Mouse (Mus musculus): ENCODE results near the gene Gstt2. TPM values are rescaled to one million over a fixed set of nuclear protein-coding genes. Genes with fewer than 3 reads are reported as not detected.

The Gstt2 gene
- total and polyA plus RNA-seq, 2 experiments from 2014 or later: 10.2 to 11.1 TPM

GRCm38 (mm10) chr10:75834721-75835120 lies 2.5 kb downstream of the Gstt2 start:
- no peak for ATAC-seq
- Histone ChIP-seq H3K27ac (peak overlapping the region; percentile 20; the same call in 1 of the 2 replicates), H3K9me3 (ENCODE audit: low read length) (no peaks in the 10 kb centered on the region), H3K27me3 (ENCODE audit: insufficient read depth, low read length) (no peaks in the 10 kb centered on the region), H3K9ac (replicated peaks; ENCODE audit: low read length) (peak overlapping the region; percentile 37; the same call in 1 of the 2 replicates), H3K4me3 (ENCODE audit: low read length) (peak overlapping the region; percentile 37), H3K36me3 (ENCODE audit: insufficient read depth, low read length) (no peaks in the 10 kb centered on the region), H3K4me1 (ENCODE audit: insufficient read depth, low read length) (peaks cover 24% of the 10 kb centered on the region), H3K4me2 (ENCODE audit: low read depth, low read length) (peak overlapping the region; percentile 69)
- TF ChIP-seq CTCF (IDR thresholded peaks at IDR 0.05; ENCODE audit: low read depth): no peak
- DNase-seq (ENCODE audit: low spot score): no peak
- 12% methylated on average over 9 of the region's 9 CpGs for WGBS

- no peak for TF ChIP-seq CTCF (IDR thresholded peaks at IDR 0.05; ENCODE audit: low read depth)
- DNase-seq (ENCODE audit: low spot score) (peak; percentile 78), ATAC-seq (no peak)
- Histone ChIP-seq H3K4me2 (ENCODE audit: low read depth, low read length) (peak overlapping the region; percentile 69), H3K27ac (peak overlapping the region; percentile 20; the same call in 1 of the 2 replicates), H3K27me3 (ENCODE audit: insufficient read depth, low read length) (no peaks in the 10 kb centered on the region), H3K36me3 (ENCODE audit: insufficient read depth, low read length) (no peaks in the 10 kb centered on the region), H3K9me3 (ENCODE audit: low read length) (no peaks in the 10 kb centered on the region), H3K4me3 (ENCODE audit: low read length) (peak overlapping the region; percentile 37), H3K4me1 (ENCODE audit: insufficient read depth, low read length) (peaks cover 24% of the 10 kb centered on the region), H3K9ac (replicated peaks; ENCODE audit: low read length) (peak overlapping the region; percentile 37; the same call in 1 of the 2 replicates)
- under 1% methylated on average over 21 of the region's 21 CpGs for WGBS
Observed at GRCm38 (mm10) chr10:75834250-75834649, 3.0 kb downstream of the Gstt2 start.

GRCm38 (mm10) chr10:75833456-75834080 lies 3.7 kb downstream of the Gstt2 start:
- H3K27ac ChIP-seq: no peak overlapping the region
- H3K4me3 ChIP-seq (ENCODE audit: low read length): peak overlapping the region; percentile 37
- peak overlapping the region; percentile 69 for H3K4me2 ChIP-seq (ENCODE audit: low read depth, low read length)
- TF ChIP-seq CTCF (IDR thresholded peaks at IDR 0.05; ENCODE audit: low read depth): no peak
- H3K4me1 ChIP-seq (ENCODE audit: insufficient read depth, low read length): peaks cover 24% of the 10 kb centered on the region
- H3K9ac ChIP-seq (replicated peaks; ENCODE audit: low read length): no peak overlapping the region
- H3K9me3 ChIP-seq (ENCODE audit: low read length): no peaks in the 10 kb centered on the region
- H3K27me3 ChIP-seq (ENCODE audit: insufficient read depth, low read length): no peaks in the 10 kb centered on the region
- H3K36me3 ChIP-seq (ENCODE audit: insufficient read depth, low read length): no peaks in the 10 kb centered on the region
- DNase-seq (ENCODE audit: low spot score): no peak
- ATAC-seq: no peak
- WGBS: 17% methylated on average over 21 of the region's 21 CpGs

- no peak for ATAC-seq
- no peak overlapping the region for H3K4me3 ChIP-seq (ENCODE audit: low read length)
- H3K4me1 ChIP-seq (ENCODE audit: insufficient read depth, low read length): peaks cover 17% of the 10 kb centered on the region
- no peak overlapping the region for H3K27ac ChIP-seq
- no peaks in the 10 kb centered on the region for H3K36me3 ChIP-seq (ENCODE audit: insufficient read depth, low read length)
- WGBS: 66% methylated on average over 13 of the region's 13 CpGs
- no peak overlapping the region for H3K9ac ChIP-seq (replicated peaks; ENCODE audit: low read length)
- DNase-seq (ENCODE audit: low spot score): peak; percentile 48
- H3K4me2 ChIP-seq (ENCODE audit: low read depth, low read length): no peak overlapping the region
- peak; percentile 67 for TF ChIP-seq CTCF (IDR thresholded peaks at IDR 0.05; ENCODE audit: low read depth)
- no peaks in the 10 kb centered on the region for H3K9me3 ChIP-seq (ENCODE audit: low read length)
- no peaks in the 10 kb centered on the region for H3K27me3 ChIP-seq (ENCODE audit: insufficient read depth, low read length)
Observed at GRCm38 (mm10) chr10:75832272-75832895, 4.8 kb downstream of the Gstt2 start.

- Histone ChIP-seq H3K4me2 (ENCODE audit: low read depth, low read length) (no peak overlapping the region), H3K27ac (no peak overlapping the region), H3K36me3 (ENCODE audit: insufficient read depth, low read length) (no peaks in the 10 kb centered on the region), H3K4me1 (ENCODE audit: insufficient read depth, low read length) (peaks cover 13% of the 10 kb centered on the region; the same call in 1 of the 2 replicates), H3K27me3 (ENCODE audit: insufficient read depth, low read length) (no peaks in the 10 kb centered on the region), H3K9me3 (ENCODE audit: low read length) (no peaks in the 10 kb centered on the region), H3K4me3 (ENCODE audit: low read length) (no peak overlapping the region), H3K9ac (replicated peaks; ENCODE audit: low read length) (no peak overlapping the region)
- ATAC-seq (no peak), DNase-seq (ENCODE audit: low spot score) (no peak)
- TF ChIP-seq CTCF (IDR thresholded peaks at IDR 0.05; ENCODE audit: low read depth): no peak
- WGBS: 95% methylated on average over 2 of the region's 2 CpGs
Observed at GRCm38 (mm10) chr10:75830275-75830670, 7.0 kb downstream of the Gstt2 start.

GRCm38 (mm10) chr10:75829529-75830274 lies 7.5 kb downstream of the Gstt2 start:
- H3K4me1 ChIP-seq (ENCODE audit: insufficient read depth, low read length): peaks cover 13% of the 10 kb centered on the region; the same call in 1 of the 2 replicates
- no peak overlapping the region for H3K9ac ChIP-seq (replicated peaks; ENCODE audit: low read length)
- WGBS: 95% methylated on average over 2 of the region's 2 CpGs
- no peaks in the 10 kb centered on the region for H3K27me3 ChIP-seq (ENCODE audit: insufficient read depth, low read length)
- no peak for ATAC-seq
- TF ChIP-seq CTCF (IDR thresholded peaks at IDR 0.05; ENCODE audit: low read depth): no peak
- H3K4me2 ChIP-seq (ENCODE audit: low read depth, low read length): no peak overlapping the region
- H3K4me3 ChIP-seq (ENCODE audit: low read length): no peak overlapping the region
- DNase-seq (ENCODE audit: low spot score): no peak
- no peak overlapping the region for H3K27ac ChIP-seq
- no peaks in the 10 kb centered on the region for H3K36me3 ChIP-seq (ENCODE audit: insufficient read depth, low read length)
- H3K9me3 ChIP-seq (ENCODE audit: low read length): no peaks in the 10 kb centered on the region
